Mouse (Mus musculus): ENCODE results near the gene Rad51b.

The Rad51b gene

DNA sequence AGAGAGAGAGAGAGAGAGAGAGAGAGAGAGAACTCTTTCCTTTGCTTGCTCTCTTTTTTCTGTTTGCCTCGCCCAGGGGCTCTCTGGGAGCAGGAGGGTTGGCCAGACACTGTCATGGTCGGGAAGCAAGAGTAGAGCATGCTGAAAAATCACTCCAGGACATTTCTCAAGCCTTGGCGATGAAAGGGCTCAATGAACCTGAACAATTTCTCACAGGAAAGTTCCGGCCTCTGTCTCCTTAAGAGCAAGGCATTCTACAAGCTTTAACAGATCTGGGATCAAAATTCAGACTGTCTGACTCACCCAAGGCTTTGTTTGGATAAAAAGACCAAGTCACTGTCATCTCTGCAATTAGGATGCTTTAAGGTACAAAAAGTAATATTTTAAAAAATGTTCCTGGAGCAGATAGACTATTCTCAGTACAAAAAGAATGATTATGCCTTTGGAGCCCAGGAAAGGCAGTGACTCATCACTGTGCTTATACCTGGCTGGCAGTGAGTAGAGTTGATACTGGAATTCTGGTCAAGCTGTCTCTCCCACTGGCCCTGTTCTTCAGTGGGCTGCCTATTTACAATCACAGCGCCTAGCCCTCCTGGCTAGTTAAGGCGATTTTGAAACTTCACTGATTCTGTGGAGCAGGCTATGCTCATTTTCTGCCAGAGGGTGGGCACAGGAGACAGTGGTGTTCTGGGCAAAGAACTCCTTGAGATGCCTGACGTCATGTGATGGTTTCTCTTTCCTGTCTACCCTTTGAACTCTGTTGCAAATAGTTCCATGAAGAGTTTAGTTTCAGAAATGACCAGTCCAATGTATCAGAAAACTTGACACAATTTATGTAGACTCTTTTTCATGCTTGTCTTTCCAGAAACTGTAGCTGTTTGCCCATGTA is 352.0 kb downstream of the Rad51b start:
- peak; percentile 89 for DNase-seq (ENCODE audit: inconsistent ontology term)

DNA sequence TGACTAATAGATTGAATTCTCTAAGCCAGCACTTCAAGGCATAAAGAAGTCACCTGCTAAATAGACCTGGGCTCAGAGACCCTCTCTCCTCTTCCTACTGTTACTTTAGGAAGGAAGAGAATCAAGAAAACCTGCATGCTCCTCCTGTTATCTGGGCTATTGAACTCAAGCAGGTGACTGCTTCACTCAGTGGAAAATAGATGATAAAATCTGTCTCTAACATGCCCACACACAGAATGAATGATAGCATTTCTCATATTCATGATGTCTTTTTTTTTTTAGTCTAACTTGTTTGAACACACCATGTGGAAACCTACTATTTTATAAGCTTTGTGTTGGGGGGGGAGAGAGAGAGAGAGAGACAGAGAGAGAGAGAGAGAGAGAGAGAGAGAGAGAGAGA is 352.7 kb downstream of the Rad51b start:
- no peak for DNase-seq (ENCODE audit: inconsistent ontology term)

DNA sequence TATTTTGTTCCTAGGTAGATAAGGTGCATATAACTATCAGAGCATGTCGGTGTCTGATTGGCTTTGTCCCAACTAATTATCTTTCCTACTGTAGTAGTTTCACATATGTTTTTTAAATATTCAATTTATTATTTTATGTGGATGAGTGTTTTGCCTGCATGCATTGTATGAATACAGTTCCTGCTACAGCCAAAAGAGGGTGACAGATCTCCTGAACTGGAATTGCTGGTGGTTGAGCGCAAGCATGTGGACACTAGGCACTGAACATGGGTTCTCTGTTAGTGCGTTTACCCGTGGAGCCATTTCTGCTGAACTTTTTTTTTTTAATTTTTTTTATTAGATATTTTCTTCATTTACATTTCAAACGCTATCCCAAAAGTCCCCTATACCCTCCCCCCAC is 358.1 kb downstream of the Rad51b start:
- DNase-seq (ENCODE audit: inconsistent ontology term), result no peak

DNA sequence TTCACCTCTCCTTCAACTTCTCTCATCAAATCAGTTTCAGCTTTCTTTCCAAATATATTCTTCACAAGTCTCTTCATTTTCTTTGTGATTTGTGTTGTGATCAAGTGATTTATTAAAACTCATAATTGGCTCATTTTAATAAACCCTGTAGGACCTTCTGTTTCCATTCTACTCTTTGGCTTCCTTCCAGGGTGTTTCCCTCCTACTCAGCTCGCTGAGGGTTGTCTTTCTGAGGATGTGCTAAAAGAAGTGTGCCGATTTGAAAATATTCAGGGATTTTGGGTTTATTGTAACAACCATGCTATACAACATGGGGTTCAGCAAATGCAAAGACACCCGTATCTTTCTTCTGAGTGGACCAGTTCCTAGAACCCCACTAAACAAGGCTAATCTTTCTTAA is 361.8 kb downstream of the Rad51b start:
- no peak for DNase-seq (ENCODE audit: inconsistent ontology term)

- DNase-seq (ENCODE audit: inconsistent ontology term), result peak; percentile 31
Measured at GRCm38 (mm10) chr12:79661270-79661669, 364.2 kb downstream of the Rad51b start.

DNA sequence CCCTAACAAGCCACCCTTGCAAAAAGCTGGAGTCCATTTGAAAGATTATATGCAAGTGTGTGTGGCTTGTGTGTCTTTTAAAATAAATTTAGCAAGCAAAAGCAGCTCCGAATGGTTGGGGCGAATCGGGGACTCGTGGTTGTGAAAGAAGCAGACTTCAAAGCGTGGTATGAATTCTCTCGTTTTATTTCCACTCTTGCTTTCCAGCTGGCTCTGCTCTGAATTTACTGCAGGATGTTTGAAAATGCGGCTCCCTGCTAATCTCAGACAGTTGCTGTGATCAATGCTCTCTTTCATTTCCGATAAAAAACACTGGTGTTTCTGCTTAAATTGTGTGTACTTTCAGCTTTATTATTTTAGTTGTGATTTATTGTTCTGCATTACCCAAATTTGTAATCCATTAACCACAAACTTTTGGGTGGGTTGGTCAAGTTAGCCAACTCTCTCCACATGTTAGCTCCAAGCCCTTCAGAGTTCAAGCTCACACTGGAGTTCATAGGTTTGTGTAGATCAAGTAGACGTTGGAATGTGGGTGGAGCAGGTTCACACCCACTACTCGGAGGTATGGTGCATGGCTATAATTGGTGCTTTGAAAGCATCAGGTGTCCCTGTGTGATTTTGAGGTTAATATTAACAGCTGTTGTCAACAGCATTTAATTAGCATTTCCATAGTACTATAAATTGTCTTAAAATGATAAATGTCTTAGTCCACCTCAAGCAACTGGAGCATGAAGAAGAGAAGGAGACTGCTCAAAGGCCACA is 366.2 kb downstream of the Rad51b start:
- DNase-seq (ENCODE audit: inconsistent ontology term), result no peak

DNA sequence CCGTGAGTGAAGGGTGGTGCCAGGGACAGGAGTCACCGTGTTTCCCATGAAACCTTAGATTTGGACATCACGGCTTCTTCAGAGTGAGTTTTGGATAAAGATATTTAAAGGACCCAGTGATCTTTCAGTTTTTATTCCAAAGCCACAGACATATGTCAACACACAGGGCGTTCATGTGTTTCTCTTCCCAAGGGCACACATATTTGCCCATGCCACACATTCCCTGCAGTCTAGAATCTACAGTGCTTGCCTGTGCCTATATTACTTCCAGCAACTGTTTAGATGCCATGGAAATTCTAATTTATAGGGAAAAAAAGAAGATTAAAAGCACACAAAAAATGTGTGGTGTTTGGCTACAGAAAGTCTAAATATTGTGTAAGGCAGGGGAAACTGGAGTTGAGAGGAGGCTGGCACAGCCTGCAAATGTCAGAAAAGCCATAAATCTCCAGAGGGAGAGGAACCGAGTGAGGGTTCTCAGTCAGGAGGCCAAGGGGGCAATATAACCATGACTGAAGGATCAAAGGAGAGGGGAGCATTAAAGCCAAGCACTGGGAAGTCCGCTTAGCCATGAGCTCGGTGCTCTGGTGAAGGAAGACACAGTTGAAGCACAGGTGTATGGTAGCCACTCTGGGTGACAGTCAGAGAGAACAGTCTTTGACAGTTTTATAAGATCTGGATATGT is 367.0 kb downstream of the Rad51b start:
- no peak for DNase-seq (ENCODE audit: inconsistent ontology term)

DNA sequence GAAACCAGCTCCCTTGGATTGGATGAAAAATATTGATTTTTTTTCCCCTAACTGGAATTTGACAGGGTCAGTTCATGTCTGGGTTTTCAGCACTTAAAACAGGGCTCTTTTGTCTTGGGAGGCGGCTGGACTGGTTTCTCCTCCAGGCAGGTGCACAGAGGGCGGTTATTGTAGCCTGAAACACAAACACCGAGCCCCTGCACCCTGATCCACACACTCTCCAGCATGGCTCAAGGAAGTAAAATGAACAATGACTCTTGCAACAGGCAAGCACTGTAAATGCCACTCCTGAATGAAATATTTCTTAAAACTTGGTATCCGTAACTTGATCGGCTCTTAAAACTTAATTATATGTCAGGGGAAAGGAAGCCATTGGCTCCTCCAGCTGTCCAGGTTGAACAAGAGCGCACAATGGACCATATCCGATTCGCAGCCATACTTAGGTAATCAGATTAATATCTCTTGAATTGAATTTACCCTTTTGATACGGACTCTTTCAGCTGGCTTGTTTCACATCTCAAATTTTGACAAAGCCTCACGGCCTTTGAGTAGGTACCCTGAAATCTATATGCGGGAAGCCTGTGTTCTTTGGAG is 377.9 kb downstream of the Rad51b start:
- DNase-seq (ENCODE audit: inconsistent ontology term), result no peak

- DNase-seq (ENCODE audit: inconsistent ontology term), result no peak
Measured at GRCm38 (mm10) chr12:79675440-79676176, 378.5 kb downstream of the Rad51b start.

GRCm38 (mm10) chr12:79676251-79676650 is 379.2 kb downstream of the Rad51b start:
- no peak for DNase-seq (ENCODE audit: inconsistent ontology term)

DNA sequence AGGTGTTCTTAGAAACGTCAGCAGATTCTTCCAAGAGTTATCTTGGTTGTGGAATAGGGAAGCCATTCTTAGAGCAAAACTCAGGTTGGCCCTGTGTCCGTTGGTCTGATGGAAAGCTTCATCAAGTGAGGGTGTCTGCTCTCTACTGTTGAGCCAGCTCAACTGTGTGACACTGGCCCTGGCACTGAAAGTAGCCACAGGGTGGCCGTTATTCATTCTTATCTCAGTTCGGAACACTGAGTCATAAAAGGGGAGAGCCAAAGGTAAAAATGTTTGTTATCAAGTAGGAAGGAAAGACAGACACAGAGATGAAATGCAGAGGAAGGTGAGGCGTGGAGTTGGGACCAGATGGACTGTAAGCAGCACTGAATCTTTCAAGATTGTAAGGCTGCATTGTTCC is 379.8 kb downstream of the Rad51b start:
- no peak for DNase-seq (ENCODE audit: inconsistent ontology term)

DNA sequence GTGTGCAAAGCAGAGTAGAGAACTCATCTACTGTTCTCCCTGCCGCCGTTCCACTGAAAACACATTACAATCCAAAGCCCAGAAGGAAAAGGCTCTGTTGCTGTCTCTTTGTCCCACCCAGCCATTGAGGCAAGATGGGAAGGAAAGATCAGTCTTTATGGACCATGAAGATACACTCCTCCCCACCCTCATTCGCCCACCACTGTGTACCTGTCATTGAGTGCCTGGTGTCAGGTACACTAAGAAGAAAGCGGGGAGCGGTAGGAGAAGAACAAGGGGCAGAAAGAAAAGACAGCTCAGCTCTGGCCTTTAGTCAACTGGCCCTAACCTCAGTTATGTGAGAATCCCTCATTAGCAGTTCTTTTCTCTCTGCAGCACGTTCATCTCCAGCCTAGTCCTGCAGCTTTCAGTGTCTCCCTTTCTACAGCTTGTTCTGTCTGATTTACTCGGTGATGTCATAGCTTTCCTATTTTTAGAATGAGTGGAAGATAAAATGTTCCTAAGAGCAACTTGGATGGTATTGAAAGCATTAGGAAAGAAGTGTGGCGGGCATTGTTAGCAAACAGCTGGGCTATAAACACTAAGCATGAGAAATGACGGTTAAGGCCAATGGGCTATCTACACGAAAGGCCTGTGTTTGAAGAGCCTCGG is 382.3 kb downstream of the Rad51b start:
- peak; percentile 68 for DNase-seq (ENCODE audit: inconsistent ontology term)

GRCm38 (mm10) chr12:79679941-79680697 is 383.0 kb downstream of the Rad51b start:
- DNase-seq (ENCODE audit: inconsistent ontology term), result peak; percentile 85

- no peak for DNase-seq (ENCODE audit: inconsistent ontology term)
Measured at GRCm38 (mm10) chr12:79680698-79681072, 383.6 kb downstream of the Rad51b start.

DNA sequence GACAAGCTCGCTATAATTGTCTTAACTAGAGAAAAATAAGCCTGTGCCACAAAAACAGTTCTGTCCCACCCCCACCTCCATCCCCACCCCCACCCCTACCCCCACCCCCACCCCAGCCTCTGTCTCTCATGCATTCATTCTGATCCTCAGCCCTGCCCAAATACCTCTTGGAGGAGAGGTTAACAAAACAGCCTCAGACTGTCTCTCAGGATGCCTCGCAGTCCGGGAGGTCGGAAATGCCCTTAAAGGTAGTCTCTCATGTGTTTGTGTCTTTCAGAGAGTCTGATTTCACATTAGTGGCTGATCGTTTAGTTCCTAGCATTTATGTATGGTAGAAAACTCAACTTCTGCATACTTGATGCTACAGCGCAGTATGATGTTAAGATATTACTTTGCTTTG is 384.5 kb downstream of the Rad51b start:
- DNase-seq (ENCODE audit: inconsistent ontology term), result no peak

DNA sequence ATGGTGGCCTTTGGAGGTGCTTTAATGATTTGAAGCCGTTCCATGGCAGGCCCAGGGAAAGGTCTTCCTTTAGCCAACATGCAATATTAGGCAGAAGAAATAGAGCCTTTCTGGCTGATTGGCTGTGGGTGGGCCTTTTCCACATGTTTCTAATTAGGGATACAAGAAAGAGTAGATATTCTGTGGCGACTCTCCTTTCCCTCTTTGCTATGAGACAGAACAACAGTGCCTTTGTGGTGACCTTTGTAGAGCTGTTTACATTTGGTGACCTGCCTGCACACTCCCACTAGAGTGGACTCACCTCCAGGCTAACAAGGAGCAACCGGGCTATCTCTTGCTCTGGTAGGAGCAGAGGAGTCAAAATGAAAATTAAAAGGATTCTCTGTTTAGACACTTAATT is 386.3 kb downstream of the Rad51b start:
- no peak for DNase-seq (ENCODE audit: inconsistent ontology term)

GRCm38 (mm10) chr12:79683759-79684158 is 386.7 kb downstream of the Rad51b start:
- DNase-seq (ENCODE audit: inconsistent ontology term), result no peak

DNA sequence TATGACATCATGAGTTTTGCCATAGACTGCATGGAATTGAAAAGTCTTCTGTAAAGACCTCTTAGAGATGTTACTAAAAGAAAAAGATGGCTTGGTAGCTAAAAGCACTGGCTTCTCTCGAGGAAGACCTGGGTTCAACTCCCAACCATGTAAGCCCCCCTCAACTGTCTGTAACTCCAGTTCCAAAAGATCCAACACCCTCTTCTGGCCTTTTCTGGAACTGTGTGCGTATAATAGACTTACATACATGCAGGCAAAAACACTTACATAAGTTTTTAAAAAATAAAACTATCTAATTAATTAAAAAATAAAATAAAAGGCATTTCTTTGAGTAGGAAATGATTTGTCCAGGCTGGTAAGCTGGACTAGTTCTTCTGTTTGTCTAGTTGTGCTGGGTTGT is 387.3 kb downstream of the Rad51b start:
- DNase-seq (ENCODE audit: inconsistent ontology term), result no peak

- DNase-seq (ENCODE audit: inconsistent ontology term), result no peak
Measured at GRCm38 (mm10) chr12:79686594-79687325, 389.7 kb downstream of the Rad51b start.
